Mouse (Mus musculus) embryo, embryonic 10.5 days (tissue): ENCODE results near the gene Kirrel.

Experiments used
- DNase-seq: peaks from one replicate; pipeline ENCODE4 v3.0.0-alpha.2; 2015; ENCODE audit warnings: low spot score

Kirrel gene

GRCm38 (mm10) chr3:87079751-87080150, 94.8 kb downstream of the Kirrel start:
- DNase-seq, result no peak

DNA sequence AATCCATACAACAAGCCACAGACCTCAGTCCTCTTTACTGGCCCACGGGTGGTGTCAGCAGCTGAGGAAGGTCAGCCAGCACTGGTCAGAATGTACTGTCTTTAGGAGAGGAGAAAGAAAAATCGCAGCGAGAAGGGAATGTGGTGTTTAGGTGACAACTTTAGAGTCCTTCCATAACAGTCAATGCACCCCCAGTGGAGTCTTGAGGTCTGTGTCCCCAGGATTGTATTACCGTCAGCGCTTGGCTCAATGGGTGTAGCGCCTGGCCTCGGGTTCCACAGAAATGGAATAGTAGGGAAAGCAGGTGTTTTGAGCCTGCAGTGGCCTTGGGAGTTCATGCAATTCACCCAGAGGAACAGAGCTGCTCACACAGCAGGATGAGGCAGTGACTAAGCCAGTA, 95.2 kb downstream of the Kirrel start:
- DNase-seq, result no peak

- DNase-seq, result no peak
Observed at GRCm38 (mm10) chr3:87077681-87078080, 96.9 kb downstream of the Kirrel start.

- no peak for DNase-seq
Observed at GRCm38 (mm10) chr3:87076899-87077298, 97.6 kb downstream of the Kirrel start.

DNA sequence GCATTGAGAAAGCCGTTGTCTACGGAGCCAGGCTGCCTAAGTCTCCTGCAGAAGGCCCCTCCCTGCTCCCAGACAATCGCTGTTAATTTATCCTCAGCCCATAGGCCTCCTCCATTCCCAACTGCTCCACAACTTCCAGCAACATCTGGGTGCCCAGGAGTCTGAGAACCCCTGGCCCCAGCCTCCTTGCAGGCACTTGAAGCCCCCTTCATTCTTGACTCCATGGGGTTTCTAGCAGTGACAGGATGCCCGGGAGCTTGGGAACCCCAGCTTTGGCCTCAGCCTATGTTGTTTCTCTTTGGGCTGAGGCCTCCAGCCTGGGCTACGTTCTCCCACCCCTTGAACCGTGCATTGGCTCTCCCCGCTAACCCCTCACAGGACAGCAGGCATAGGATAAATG, 98.4 kb downstream of the Kirrel start:
- DNase-seq, result no peak

DNA sequence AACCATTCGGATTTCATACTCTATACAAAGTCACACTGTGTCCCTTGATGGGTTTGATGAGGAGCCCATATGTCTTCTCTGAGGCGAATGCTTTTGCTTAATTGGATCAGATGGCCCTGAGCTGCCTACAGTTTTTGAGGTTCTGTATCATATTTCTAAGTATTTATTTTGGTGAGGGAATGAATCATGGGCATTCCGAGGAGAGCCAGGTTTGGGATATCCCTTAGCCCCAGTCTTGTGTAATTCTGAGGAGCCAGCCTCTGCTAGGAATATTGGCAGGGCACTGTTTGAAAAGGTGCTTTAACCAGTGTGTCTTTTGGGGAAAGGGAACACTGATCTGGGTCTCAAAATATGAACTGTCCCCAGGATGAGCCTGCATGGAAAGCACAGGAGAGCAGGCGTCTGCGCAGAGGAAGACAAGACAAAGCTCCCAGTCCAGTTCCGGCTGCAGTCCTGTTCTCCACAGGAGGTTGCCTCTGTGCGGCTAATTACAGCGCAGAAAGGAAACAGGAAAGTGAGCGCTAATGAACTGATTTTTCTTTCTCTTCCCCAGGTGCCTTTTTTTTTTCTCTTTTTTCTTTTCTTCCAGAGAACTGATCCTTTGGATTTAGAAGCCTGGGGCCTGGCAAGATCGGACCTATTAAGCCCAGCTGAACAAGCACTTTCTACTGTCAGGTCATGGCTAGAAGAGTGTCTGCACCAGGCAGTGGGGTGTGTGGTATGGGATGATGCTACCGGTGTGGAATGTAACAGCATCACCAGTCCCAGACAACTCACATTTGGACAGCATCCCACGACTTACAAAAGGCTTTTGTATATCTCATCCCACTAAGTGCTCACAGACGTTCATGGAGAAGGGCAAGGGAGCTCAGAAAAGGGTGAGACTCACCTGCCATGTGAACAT, 101.7 kb downstream of the Kirrel start:
- DNase-seq, result peak; percentile 36

DNA sequence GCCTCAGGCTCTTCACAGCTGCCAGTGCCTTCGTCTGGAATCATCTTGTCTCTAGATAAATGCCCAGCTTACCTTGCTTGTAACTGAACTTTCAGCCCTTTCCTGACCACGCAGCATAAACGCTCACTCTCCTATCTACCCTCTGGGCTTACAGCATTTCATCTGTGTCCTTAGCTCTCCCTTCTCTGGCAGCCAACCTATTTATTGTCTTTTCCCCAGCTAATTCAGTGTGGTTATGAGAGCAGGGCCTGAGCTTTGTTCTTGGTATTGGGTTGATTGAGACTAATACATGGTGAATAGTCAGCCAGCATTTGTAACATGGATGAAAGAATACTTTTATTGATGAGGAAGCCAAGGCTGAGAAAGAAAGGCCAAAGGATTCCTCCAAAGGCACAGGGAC, 102.4 kb downstream of the Kirrel start:
- DNase-seq, result no peak

- no peak for DNase-seq
Observed at GRCm38 (mm10) chr3:87067396-87067975, 107.1 kb downstream of the Kirrel start.

- DNase-seq, result no peak
Observed at GRCm38 (mm10) chr3:87053939-87054338, 120.6 kb downstream of the Kirrel start.

DNA sequence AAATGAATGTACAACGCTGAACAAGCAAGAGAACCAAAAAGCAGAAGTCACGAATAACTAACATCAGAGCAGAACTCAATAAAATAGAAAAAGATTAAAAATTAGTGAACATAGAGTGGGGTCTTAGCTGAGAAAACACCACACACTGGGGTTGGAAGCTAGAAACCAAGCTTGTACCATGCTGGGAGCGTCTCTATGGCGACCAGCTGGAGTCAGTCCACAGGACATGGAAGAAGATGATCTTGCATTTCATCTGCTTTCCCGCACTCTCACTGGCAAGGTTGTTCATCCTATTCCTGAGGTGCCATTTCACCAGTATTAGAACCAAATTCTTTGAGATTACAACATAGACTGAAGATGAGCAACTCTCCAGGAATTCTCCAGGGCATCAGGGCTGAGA, 126.7 kb downstream of the Kirrel start:
- DNase-seq, result no peak

GRCm38 (mm10) chr3:87041733-87042132, 132.8 kb downstream of the Kirrel start:
- no peak for DNase-seq

DNA sequence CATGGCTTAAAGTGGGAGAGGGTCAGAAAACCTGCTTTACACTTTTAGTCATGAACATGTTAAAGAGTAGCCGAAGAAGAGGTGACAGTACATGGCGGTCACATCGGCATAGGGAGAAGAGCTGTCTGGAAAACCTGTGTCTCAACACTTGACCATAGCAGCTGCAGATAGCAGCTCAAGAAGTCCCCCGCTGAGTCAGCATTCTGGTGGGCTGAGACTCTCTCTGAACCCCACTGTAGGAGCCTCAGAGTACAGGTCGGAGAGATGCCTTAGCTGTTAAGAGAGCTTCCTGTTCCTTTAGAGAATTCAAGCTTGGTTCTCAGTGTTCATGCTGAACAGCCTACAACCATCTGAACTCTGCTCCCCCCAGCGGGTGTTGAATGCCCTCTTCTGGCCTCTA, 136.0 kb downstream of the Kirrel start:
- DNase-seq, result no peak

DNA sequence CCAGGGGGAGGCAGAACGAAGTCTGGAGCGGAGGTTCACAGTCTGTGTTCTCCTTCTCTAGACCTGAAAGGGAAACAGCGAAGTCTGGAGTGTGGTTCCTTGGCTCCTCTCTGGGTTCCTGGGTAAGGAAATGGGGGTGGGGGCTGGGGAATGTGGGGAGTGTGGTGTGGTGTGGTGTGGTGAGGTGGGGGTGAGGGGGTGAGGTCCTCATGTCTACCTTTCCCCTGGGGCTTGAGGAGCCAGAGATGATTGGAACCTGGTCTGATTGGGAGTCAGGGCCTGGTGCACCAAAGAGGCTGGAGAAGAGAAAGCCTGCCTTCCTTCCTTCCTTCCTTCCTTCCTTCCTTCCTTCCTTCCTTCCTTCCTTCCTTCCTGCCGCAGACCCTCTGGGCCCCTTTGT, 140.5 kb downstream of the Kirrel start:
- DNase-seq, result no peak

GRCm38 (mm10) chr3:87033357-87033756, 141.2 kb downstream of the Kirrel start:
- DNase-seq, result peak; percentile 88

DNA sequence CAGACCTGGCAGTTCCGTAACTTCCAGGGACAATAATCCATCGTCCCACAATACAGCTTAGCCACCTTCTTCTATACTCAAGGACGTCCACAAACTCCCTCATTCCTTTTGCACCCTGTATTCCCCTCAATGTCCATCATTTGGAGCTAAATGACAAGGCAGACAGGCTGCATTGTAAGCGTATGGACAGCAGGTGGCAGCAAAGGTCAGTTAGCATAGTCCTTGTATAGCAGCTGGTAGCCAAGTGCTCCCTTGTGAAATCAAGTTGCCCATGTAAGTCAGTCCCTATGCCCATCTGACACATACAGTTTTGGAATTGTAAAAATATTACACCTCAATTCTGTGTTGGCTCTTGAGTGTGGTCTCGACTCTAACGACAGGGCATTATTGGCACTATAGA, 143.7 kb downstream of the Kirrel start:
- peak; percentile 89 for DNase-seq
